Mouse (Mus musculus) heart, adult 10 weeks (tissue): ENCODE results near the gene Ecm2. TPM values are rescaled to one million over a fixed set of nuclear protein-coding genes. Genes with fewer than 3 reads are reported as not detected.

Experiments used
- polyA plus RNA-seq: library from polyadenylated mRNA; stranded (reverse); fragments of 350-450 nt; fragmentation: Illumina TruSeq; extraction: RNeasy Lipid Tissue Mini Kit (QIAGEN cat#74804); gene quantifications from one replicate; pipeline ENCODE4 v1.2.3, GENCODE M21; 2014; ENCODE audit warnings: low read depth, low replicate concordance

Gene Ecm2
- 24.3 TPM for polyA plus RNA-seq

GRCm38 (mm10) chr13:49504510-49504909, at the start of gene Ecm2:
Gene Ecm2 (plus strand): TSS chr13:49504810.

GRCm38 (mm10) chr13:49492376-49493368, 11.9 kb upstream of the Ecm2 start, which contains the start of gene Tes3-ps:
Gene Tes3-ps (plus strand): TSS chr13:49493318.

GRCm38 (mm10) chr13:49544279-49544678, 39.7 kb downstream of the Ecm2 start, which contains the start of gene Aspn:
Gene Aspn (plus strand): TSS chr13:49544443.

GRCm38 (mm10) chr13:49581541-49582530, 77.2 kb downstream of the Ecm2 start, which contains the start of gene Omd:
Gene Omd (plus strand): TSS chr13:49582462.

Other genes starting within 250 kb of the Ecm2 start
- gene Fgd3, start 184.5 kb upstream of the Ecm2 start, polyA plus RNA-seq: 1.0 TPM
- 76.1 TPM for gene Bicd2, start 163.2 kb upstream of the Ecm2 start, polyA plus RNA-seq
- 7.1 TPM for gene Ippk, start 83.6 kb upstream of the Ecm2 start, polyA plus RNA-seq
- not detected for gene Tes3-ps, start 11.5 kb upstream of the Ecm2 start, polyA plus RNA-seq
- gene Aspn, start 39.6 kb downstream of the Ecm2 start, polyA plus RNA-seq: 21.4 TPM
- gene Omd, start 77.7 kb downstream of the Ecm2 start, polyA plus RNA-seq: 1.7 TPM
- gene Ogn, start 103.2 kb downstream of the Ecm2 start, polyA plus RNA-seq: 119 TPM
- 4.2 TPM for gene Cenpp, start 148.0 kb downstream of the Ecm2 start, polyA plus RNA-seq
- gene Nol8, start 148.3 kb downstream of the Ecm2 start, polyA plus RNA-seq: 10.6 TPM
- gene Iars, start 177.3 kb downstream of the Ecm2 start, polyA plus RNA-seq: 36.2 TPM